8 mouse cellular contexts compared by ENCODE assay signal in genomic region chr4:116877729-116878321, GRCm38 (mm10). TPM values are rescaled to one million over a fixed set of nuclear protein-coding genes. Genes with fewer than 3 reads are reported as not detected.
DNase-seq lines count a peak whose midpoint lies in the region; ATAC-seq and TF ChIP-seq lines count a peak whose summit lies in the region.

No protein-coding gene starts in this region.

- DNase-seq in B cell, adult 2 months = peak; percentile 28 to 46
- DNase-seq in ES-E14 (ENCODE audit: low read depth, low spot score) = no peak
- peak; percentile 6 for DNase-seq in ovary, postnatal 14 days (ENCODE audit: low spot score)

- H3K27ac ChIP-seq in ES-E14 (ENCODE audit: insufficient read depth, low read depth, low read length, poor library complexity, severe bottlenecking) = no peak overlapping the region
- peak overlapping the region; percentile 79 for H3K27ac ChIP-seq in heart, embryonic 11.5 days (ENCODE audit: low read depth, low read length)
- peak overlapping the region; percentile 90 for H3K27ac ChIP-seq in kidney, embryonic 16.5 days (ENCODE audit: low read length)
- no peak overlapping the region for H3K27ac ChIP-seq in liver, embryonic 16.5 days (ENCODE audit: low read length)

- peaks cover 4% of the 10 kb centered on the region; the same call in 1 of the 2 replicates for H3K27me3 ChIP-seq in heart, embryonic 11.5 days (ENCODE audit: control insufficient read depth, insufficient read depth, low read length)
- peaks cover 4% of the 10 kb centered on the region; the same call in 1 of the 2 replicates for H3K27me3 ChIP-seq in kidney, embryonic 16.5 days (ENCODE audit: insufficient read depth, low read length)
- peaks cover 46% of the 10 kb centered on the region for H3K27me3 ChIP-seq in liver, embryonic 16.5 days (ENCODE audit: control insufficient read depth, insufficient read depth, low read depth, low read length)

- ATAC-seq in common myeloid progenitor, adult 5-6 weeks (replicated peaks; ENCODE audit: low read depth, poor library complexity, severe bottlenecking) = peak; percentile 53; the same call in 1 of the 2 replicates
- ATAC-seq in heart, embryonic 11.5 days (replicated peaks; ENCODE audit: insufficient number of reproducible peaks, low FRiP score, low TSS enrichment) = peak; percentile 14; the same call in 1 of the 2 replicates
- ATAC-seq in kidney, embryonic 16.5 days (ENCODE audit: low FRiP score, low TSS enrichment) = peak; percentile 47
- ATAC-seq in liver, embryonic 16.5 days (ENCODE audit: low read depth) = no peak
- ATAC-seq in activated CD4-positive, CD25-positive, alpha-beta regulatory T cell, adult 4 months = no peak

- peak overlapping the region; percentile 89 for H3K9ac ChIP-seq in ES-E14 (ENCODE audit: insufficient read depth, low read depth, low read length, poor library complexity, severe bottlenecking)
- peak overlapping the region; percentile 72 for H3K9ac ChIP-seq in heart, embryonic 11.5 days (ENCODE audit: low read depth, low read length)
- H3K9ac ChIP-seq in kidney, embryonic 16.5 days (replicated peaks; ENCODE audit: low read length) = peak overlapping the region; percentile 82
- peak overlapping the region; percentile 16; the same call in 1 of the 2 replicates for H3K9ac ChIP-seq in liver, embryonic 16.5 days (ENCODE audit: low read depth, low read length)

- in situ Hi-C loops in ES-E14 (cut with MboI; ENCODE audit: low sequenced_read_pairs in 2 of 2, unreplicated experiment in 2 of 2) = no loop called here

- peak overlapping the region; percentile 93 to 98 for H3K4me3 ChIP-seq in ES-E14 (ENCODE audit: insufficient read depth in 1 of 2, low read depth in 1 of 2, low read length in 2 of 2, poor library complexity in 1 of 2, severe bottlenecking in 1 of 2)
- H3K4me3 ChIP-seq in heart, embryonic 11.5 days (ENCODE audit: low read depth, low read length) = peak overlapping the region; percentile 78
- peak overlapping the region; percentile 84 for H3K4me3 ChIP-seq in kidney, embryonic 16.5 days (ENCODE audit: low read length)
- H3K4me3 ChIP-seq in liver, embryonic 16.5 days (ENCODE audit: low read depth, low read length) = peak overlapping the region; percentile 66

- no peaks in the 10 kb centered on the region for H3K36me3 ChIP-seq in ES-E14 (ENCODE audit: control insufficient read depth, insufficient read depth, low read length, poor library complexity, severe bottlenecking)
- no peaks in the 10 kb centered on the region for H3K36me3 ChIP-seq in heart, embryonic 11.5 days (ENCODE audit: control insufficient read depth, insufficient read depth, low read length)
- no peaks in the 10 kb centered on the region for H3K36me3 ChIP-seq in kidney, embryonic 16.5 days (ENCODE audit: insufficient read depth, low read length)
- no peaks in the 10 kb centered on the region for H3K36me3 ChIP-seq in liver, embryonic 16.5 days (ENCODE audit: control insufficient read depth, insufficient read depth)

- 0% methylated on average over 21 of the region's 57 CpGs for WGBS in heart, embryonic 11.5 days (ENCODE audit: insufficient replicate concordance)
- under 1% methylated on average over 43 of the region's 57 CpGs for WGBS in kidney, embryonic 16.5 days
- under 1% methylated on average over 41 of the region's 57 CpGs for WGBS in liver, embryonic 16.5 days (ENCODE audit: insufficient replicate concordance)

- peak overlapping the region; percentile 92 for H3K4me2 ChIP-seq in heart, embryonic 11.5 days
- peak overlapping the region; percentile 90 for H3K4me2 ChIP-seq in kidney, embryonic 16.5 days (replicated peaks; ENCODE audit: low read depth, low read length)
- peak overlapping the region; percentile 91 for H3K4me2 ChIP-seq in liver, embryonic 16.5 days (ENCODE audit: low read depth, low read length)

- H3K9me3 ChIP-seq in ES-E14 (ENCODE audit: control insufficient read depth, insufficient read depth, low read depth, low read length) = no peaks in the 10 kb centered on the region
- H3K9me3 ChIP-seq in heart, embryonic 11.5 days (replicated peaks; ENCODE audit: control insufficient read depth, low read length) = no peaks in the 10 kb centered on the region
- no peaks in the 10 kb centered on the region for H3K9me3 ChIP-seq in kidney, embryonic 16.5 days (ENCODE audit: low read length)
- H3K9me3 ChIP-seq in liver, embryonic 16.5 days (replicated peaks; ENCODE audit: control insufficient read depth, low read length) = no peaks in the 10 kb centered on the region

- H3K4me1 ChIP-seq in ES-E14 (ENCODE audit: control insufficient read depth in 2 of 2, insufficient read depth in 2 of 2, low read length in 2 of 2, poor library complexity in 1 of 2) = no peaks in the 10 kb centered on the region; a peak in 1 of 4 replicates
- H3K4me1 ChIP-seq in heart, embryonic 11.5 days (ENCODE audit: control insufficient read depth, insufficient read depth, low read length) = no peaks in the 10 kb centered on the region
- peaks cover 6% of the 10 kb centered on the region; the same call in 1 of the 2 replicates for H3K4me1 ChIP-seq in kidney, embryonic 16.5 days (ENCODE audit: insufficient read depth, low read length)
- H3K4me1 ChIP-seq in liver, embryonic 16.5 days (ENCODE audit: control insufficient read depth, low read depth, low read length) = peaks cover 3% of the 10 kb centered on the region; the same call in 1 of the 2 replicates

TF ChIP-seq in ES-E14, 5 proteins besides CTCF, POLR2A, EP300 and RAD21:
- no peak for TF ChIP-seq ZNF384 (IDR thresholded peaks at IDR 0.05; ENCODE audit: low read depth, low read length)
- no peak for TF ChIP-seq CHD2 (IDR thresholded peaks at IDR 0.05; ENCODE audit: low read depth, low read length)
- TF ChIP-seq ZC3H11A (IDR thresholded peaks at IDR 0.05; ENCODE audit: borderline replicate concordance, low read depth, low read length) = no peak
- no peak for TF ChIP-seq HCFC1 (IDR thresholded peaks at IDR 0.05; ENCODE audit: borderline replicate concordance, insufficient read depth, low read length)
- no peak for TF ChIP-seq MAFK (IDR thresholded peaks at IDR 0.05; ENCODE audit: insufficient read depth, low read depth, low read length)

RNA-seq across cellular contexts. Expression of gene Zswim5, which starts 0.6 kb away (rescaled TPM):
- 2.5 and 3.2 TPM in 2 replicates for total RNA-seq in ES-E14 (2012; rRNA removed)
- 0.09 and 0.39 TPM in 2 replicates for total RNA-seq in common myeloid progenitor, adult 5-6 weeks (2017)
- 0.86 and 1.2 TPM in 2 replicates for polyA plus RNA-seq in heart, embryonic 11.5 days (2014; fragmentation: Nextera tagmentation; extraction: Ambion mirVana)
- polyA plus RNA-seq in kidney, embryonic 16.5 days (2015; fragmentation: Nextera tagmentation; extraction: Ambion mirVana) = 1.6 and 2.1 TPM in 2 replicates
- polyA plus RNA-seq in liver, embryonic 16.5 days (2015; fragmentation: Nextera tagmentation; extraction: Ambion mirVana) = 0.01 and 0.06 TPM in 2 replicates
- polyA plus RNA-seq in activated CD4-positive, CD25-positive, alpha-beta regulatory T cell, adult 4 months (2017; shearing (Covaris generic)) = not detected

RNA-seq across cellular contexts. Expression of gene Hpdl, which starts 56.3 kb away (rescaled TPM):
- 5.4 and 5.8 TPM in 2 replicates for total RNA-seq in ES-E14 (2012; rRNA removed)
- 0.39 and 0.41 TPM in 2 replicates for total RNA-seq in common myeloid progenitor, adult 5-6 weeks (2017)
- polyA plus RNA-seq in heart, embryonic 11.5 days (2014; fragmentation: Nextera tagmentation; extraction: Ambion mirVana) = 0.84 and 1.1 TPM in 2 replicates
- 1.9 and 2.0 TPM in 2 replicates for polyA plus RNA-seq in kidney, embryonic 16.5 days (2015; fragmentation: Nextera tagmentation; extraction: Ambion mirVana)
- 0.11 and 0.12 TPM in 2 replicates for polyA plus RNA-seq in liver, embryonic 16.5 days (2015; fragmentation: Nextera tagmentation; extraction: Ambion mirVana)
- polyA plus RNA-seq in activated CD4-positive, CD25-positive, alpha-beta regulatory T cell, adult 4 months (2017; shearing (Covaris generic)) = under 1 TPM; 0.70 to 0.85 TPM

Comparison
In these comparisons a context has a peak if more than half of its experiments do, and no peak if none do; other contexts are left out.
1. H3K27ac ChIP-seq: peak in heart, embryonic 11.5 days (single experiment) and kidney, embryonic 16.5 days (single experiment); none in ES-E14 (single experiment) and liver, embryonic 16.5 days (single experiment).
2. H3K9ac ChIP-seq: peak in every context shown above with its lines; median percentile 89 in ES-E14; 82 in kidney, embryonic 16.5 days; 72 in heart, embryonic 11.5 days; 16 in liver, embryonic 16.5 days.
3. ATAC-seq: peak in common myeloid progenitor, adult 5-6 weeks (single experiment), heart, embryonic 11.5 days (single experiment) and kidney, embryonic 16.5 days (single experiment); none in liver, embryonic 16.5 days (single experiment) and activated CD4-positive, CD25-positive, alpha-beta regulatory T cell, adult 4 months (single experiment).
4. Peak in every context shown above with its lines, with median percentiles within 50 percentile points of each other: H3K4me3 ChIP-seq and H3K4me2 ChIP-seq.